Mouse (Mus musculus): ENCODE measurements around the gene Cys1.
"Not testable (repeated sequence)": the region's sequence is repeated elsewhere in the genome, so short reads cannot be mapped to it uniquely, and the experiment has no call there.

Gene Cys1

GRCm38 (mm10) chr12:24645901-24646300 is 35.7 kb downstream of the Cys1 start:
- DNase-seq (ENCODE audit: low spot score), result no peak

GRCm38 (mm10) chr12:24644125-24644571 is 37.5 kb downstream of the Cys1 start:
- DNase-seq (ENCODE audit: low spot score), result no peak

GRCm38 (mm10) chr12:24642370-24642802 is 39.2 kb downstream of the Cys1 start:
- peak; percentile 35 for DNase-seq (ENCODE audit: low spot score)

GRCm38 (mm10) chr12:24638787-24639186 is 42.8 kb downstream of the Cys1 start:
- DNase-seq (ENCODE audit: low spot score), result not testable (repeated sequence)

GRCm38 (mm10) chr12:24634648-24635047 is 47.0 kb downstream of the Cys1 start:
- DNase-seq (ENCODE audit: low spot score), result no peak

GRCm38 (mm10) chr12:24634212-24634611 is 47.4 kb downstream of the Cys1 start:
- no peak for DNase-seq (ENCODE audit: low spot score)

- DNase-seq (ENCODE audit: low spot score), result no peak
Observed at GRCm38 (mm10) chr12:24633753-24634191, 47.8 kb downstream of the Cys1 start.

GRCm38 (mm10) chr12:24632404-24632803 is 49.2 kb downstream of the Cys1 start:
- no peak for DNase-seq (ENCODE audit: low spot score)

GRCm38 (mm10) chr12:24630220-24630619 is 51.4 kb downstream of the Cys1 start:
- DNase-seq (ENCODE audit: low spot score), result no peak

GRCm38 (mm10) chr12:24627215-24627614 is 54.4 kb downstream of the Cys1 start:
- no peak for DNase-seq (ENCODE audit: low spot score)

GRCm38 (mm10) chr12:24626401-24626800 is 55.2 kb downstream of the Cys1 start:
- DNase-seq (ENCODE audit: low spot score), result no peak

- no peak for DNase-seq (ENCODE audit: low spot score)
Observed at GRCm38 (mm10) chr12:24623486-24624251, 57.9 kb downstream of the Cys1 start.

GRCm38 (mm10) chr12:24619436-24619835 is 62.2 kb downstream of the Cys1 start:
- no peak for DNase-seq (ENCODE audit: low spot score)

All from ovary, postnatal 10 days (tissue).